Mouse (Mus musculus): ENCODE measurements around the gene Gpkow.
A peak's percentile ranks its signal among the peaks of the same experiment; 100 is the strongest.

DNA sequence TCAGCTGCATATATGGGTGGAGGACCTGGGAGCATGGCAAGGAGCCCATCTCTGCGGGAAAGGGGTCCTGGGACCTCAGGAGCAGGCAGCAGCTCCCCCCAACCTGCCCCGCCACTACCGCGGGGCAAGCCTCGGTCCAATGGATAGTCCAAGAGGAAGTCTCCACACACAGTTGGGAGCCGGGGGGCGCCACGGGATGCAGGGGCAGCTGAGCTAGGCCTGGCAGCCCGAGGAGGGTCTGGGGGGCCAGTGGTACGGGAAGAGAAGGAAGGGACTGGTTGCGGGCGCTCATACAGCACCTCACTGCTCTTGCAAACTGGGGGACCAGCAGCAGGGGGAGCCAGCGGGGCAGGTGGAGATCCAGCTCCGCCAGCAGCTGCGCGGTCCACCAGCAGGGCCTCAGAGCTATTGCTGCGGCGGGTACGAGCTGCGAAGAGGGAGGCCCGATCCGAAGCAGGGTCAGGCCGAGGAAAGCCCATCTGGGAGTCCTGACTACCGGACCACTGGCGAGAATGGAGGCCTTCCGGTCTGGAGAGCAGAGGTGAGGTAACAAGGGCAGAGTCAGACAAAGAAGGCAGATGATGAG, 36.7 kb downstream of the Gpkow start:
- TF ChIP-seq CTCF (conservative IDR thresholded peaks at IDR 0.05; ENCODE audit: insufficient read depth, insufficient read length, low read depth, low read length) (peak; percentile 52), POLR2A (IDR thresholded peaks at IDR 0.05; ENCODE audit: low read depth, low read length) (no peak)

Data from kidney, adult 2 months (tissue).